Mouse (Mus musculus) midbrain, embryonic 14.5 days (tissue): ENCODE results near the gene Atp6v0d1. TPM values are rescaled to one million over a fixed set of nuclear protein-coding genes. Genes with fewer than 3 reads are reported as not detected.
"Not testable (repeated sequence)": the region's sequence is repeated elsewhere in the genome, so short reads cannot be mapped to it uniquely, and the experiment has no call there.

ENCODE experiments used
- ATAC-seq: fragments of 200-750 bp; cut with Nextera tagmentation; 2 replicates; pipeline ENCODE4 v1.8.0; 2017; ENCODE audit warnings: moderate number of reproducible peaks, moderate library complexity; ENCODE audit not compliant: low FRiP score, low TSS enrichment
- DNase-seq: peaks from one replicate; pipeline ENCODE4 v3.0.0-alpha.2; 2015
- H3K27ac ChIP-seq: fragments of 300-500 bp; sonication (generic); replicated peaks from 2 replicates; pipeline ENCODE4 v1.5.1; 2014; ENCODE audit warnings: mild to moderate bottlenecking, low read depth, low read length, moderate library complexity
- H3K27me3 ChIP-seq: fragments of 300-500 bp; sonication (generic); 2 replicates; pipeline ENCODE4 v1.6.1; 2014; ENCODE audit warnings: low read length, control low read depth, mixed read lengths; ENCODE audit not compliant: control insufficient read depth, insufficient read depth
- H3K36me3 ChIP-seq: fragments of 300-500 bp; sonication (generic); 2 replicates; pipeline ENCODE4 v1.6.1; 2014; ENCODE audit warnings: low read length, control low read depth; ENCODE audit not compliant: control insufficient read depth, insufficient read depth
- H3K4me1 ChIP-seq: fragments of 300-500 bp; sonication (generic); 2 replicates; pipeline ENCODE4 v1.6.1; 2014; ENCODE audit warnings: mild to moderate bottlenecking, antibody characterized with exemption, low read length, control low read depth; ENCODE audit not compliant: control insufficient read depth, insufficient read depth
- H3K4me2 ChIP-seq: fragments of 300-500 bp; sonication (generic); 2 replicates; pipeline ENCODE4 v1.6.1; 2014; ENCODE audit warnings: mild to moderate bottlenecking, low read length, moderate library complexity
- H3K4me3 ChIP-seq: fragments of 300-500 bp; sonication (generic); replicated peaks from 2 replicates; pipeline ENCODE4 v1.5.1; 2014; ENCODE audit warnings: low read depth, low read length
- H3K9ac ChIP-seq: fragments of 300-500 bp; sonication (generic); replicated peaks from 2 replicates; pipeline ENCODE4 v1.6.1; 2014; ENCODE audit warnings: mild to moderate bottlenecking, low read length, moderate library complexity
- H3K9me3 ChIP-seq: fragments of 300-500 bp; sonication (generic); 2 replicates; pipeline ENCODE4 v1.6.1; 2016; ENCODE audit warnings: low read length, control low read depth, mixed read lengths; ENCODE audit not compliant: control insufficient read depth
- WGBS: fragments of 180-500 bp; shearing (Covaris S2); extraction: QIAGEN DNeasy Blood & Tissue Kit; methylation state at CpG from one replicate; pipeline ENCODE4 v1.1.7; 2014; 5-methylcytosine and 5-hydroxymethylcytosine counted together
- polyA plus RNA-seq: library from polyadenylated mRNA; unstranded; fragments of >200 nt; fragmentation: Nextera tagmentation; extraction: Ambion mirVana; gene quantifications from 2 replicates; pipeline ENCODE4 v1.2.1, GENCODE M21; 2014

Atp6v0d1 gene
- polyA plus RNA-seq, 1 experiment from 2014 or later, result 227 TPM

- 86% methylated on average over 9 of the region's 9 CpGs for WGBS
- DNase-seq, ATAC-seq, H3K9me3 ChIP-seq, H3K27me3 ChIP-seq, H3K36me3 ChIP-seq: not testable (repeated sequence)
- Histone ChIP-seq H3K4me2 (peak overlapping the region; percentile 88), H3K4me1 (peaks cover 24% of the 10 kb centered on the region), H3K9ac (peak overlapping the region; percentile 91), H3K27ac (peak overlapping the region; percentile 87), H3K4me3 (peak overlapping the region; percentile 94)
Observed at GRCm38 (mm10) chr8:105564573-105565229, 1.1 kb downstream of the Atp6v0d1 start.

DNA sequence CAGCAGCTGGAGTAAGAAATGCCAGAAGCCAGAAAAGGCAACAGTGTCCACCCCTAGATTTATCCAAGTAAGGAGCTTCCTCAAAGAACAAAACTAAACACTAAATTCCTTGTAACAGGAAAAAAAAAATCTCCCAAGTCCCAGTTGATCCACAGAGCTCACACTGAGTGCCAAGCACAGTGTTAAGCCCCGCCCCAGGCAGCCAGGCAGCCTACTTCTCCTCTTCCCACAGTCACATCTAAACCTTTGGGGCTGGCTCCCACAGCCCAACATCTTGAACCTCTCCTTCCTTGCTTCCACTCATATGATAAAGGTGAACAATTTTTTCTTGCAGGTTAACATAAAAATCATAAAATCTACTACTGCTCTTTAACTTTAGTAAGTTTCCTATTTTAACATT is 2.0 kb downstream of the Atp6v0d1 start:
- Histone ChIP-seq H3K4me2 (no peak overlapping the region), H3K27ac (no peak overlapping the region), H3K4me1 (peaks cover 24% of the 10 kb centered on the region), H3K4me3 (no peak overlapping the region), H3K9me3 (no peaks in the 10 kb centered on the region), H3K36me3 (peaks cover 13% of the 10 kb centered on the region), H3K9ac (no peak overlapping the region), H3K27me3 (no peaks in the 10 kb centered on the region)
- no peak for ATAC-seq
- 90% methylated on average over 1 of the region's 1 CpGs for WGBS
- no peak for DNase-seq

DNA sequence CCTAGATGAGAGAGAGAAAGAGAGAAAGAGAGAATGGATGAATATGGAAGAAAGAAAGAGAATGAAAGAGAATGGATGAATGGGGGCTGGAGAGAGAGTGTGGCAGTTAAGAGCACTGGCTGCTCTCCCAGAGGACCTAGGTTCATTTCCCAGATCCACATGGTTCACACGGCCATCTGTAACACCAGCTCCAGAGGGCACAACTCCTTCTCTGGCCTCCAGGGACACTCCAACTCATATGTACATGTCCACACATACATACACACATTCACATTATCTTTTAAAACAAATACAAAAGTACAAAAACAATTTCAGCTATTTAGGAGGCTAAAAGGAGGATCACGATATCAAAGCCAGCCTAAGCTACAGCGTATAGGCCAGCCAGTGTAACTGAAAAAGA is 3.0 kb downstream of the Atp6v0d1 start:
- Histone ChIP-seq H3K9ac (no peak overlapping the region), H3K9me3 (no peaks in the 10 kb centered on the region), H3K27me3 (no peaks in the 10 kb centered on the region), H3K4me1 (peaks cover 24% of the 10 kb centered on the region), H3K4me2 (no peak overlapping the region), H3K27ac (no peak overlapping the region), H3K36me3 (peaks cover 13% of the 10 kb centered on the region), H3K4me3 (no peak overlapping the region)
- ATAC-seq, result no peak
- 83% methylated on average over 3 of the region's 3 CpGs for whole genome bisulfite sequencing
- no peak for DNase-seq

- H3K9me3 ChIP-seq, result no peaks in the 10 kb centered on the region
- 72% methylated on average over 3 of the region's 3 CpGs for WGBS
- H3K4me2 ChIP-seq, result no peak overlapping the region
- no peak overlapping the region for H3K4me3 ChIP-seq
- H3K27ac ChIP-seq, result no peak overlapping the region
- H3K9ac ChIP-seq, result no peak overlapping the region
- no peak for DNase-seq
- H3K4me1 ChIP-seq, result no peaks in the 10 kb centered on the region
- no peak for ATAC-seq
- H3K36me3 ChIP-seq, result peaks cover 10% of the 10 kb centered on the region
- no peaks in the 10 kb centered on the region for H3K27me3 ChIP-seq
Observed at GRCm38 (mm10) chr8:105555230-105555629, 10.6 kb downstream of the Atp6v0d1 start.

- H3K9ac ChIP-seq, result no peak overlapping the region
- no peak overlapping the region for H3K4me3 ChIP-seq
- H3K4me1 ChIP-seq, result no peaks in the 10 kb centered on the region
- H3K27ac ChIP-seq, result no peak overlapping the region
- no peak overlapping the region for H3K4me2 ChIP-seq
- ATAC-seq (no peak), DNase-seq (peak; percentile 75)
- peaks cover 2% of the 10 kb centered on the region for H3K36me3 ChIP-seq
- no peaks in the 10 kb centered on the region for H3K27me3 ChIP-seq
- no peaks in the 10 kb centered on the region for H3K9me3 ChIP-seq
Observed at GRCm38 (mm10) chr8:105554087-105554486, 11.8 kb downstream of the Atp6v0d1 start.

- Histone ChIP-seq H3K36me3 (no peaks in the 10 kb centered on the region), H3K27me3 (no peaks in the 10 kb centered on the region), H3K4me2 (no peak overlapping the region), H3K4me1 (no peaks in the 10 kb centered on the region), H3K27ac (no peak overlapping the region), H3K9ac (no peak overlapping the region), H3K9me3 (no peaks in the 10 kb centered on the region), H3K4me3 (no peak overlapping the region)
- ATAC-seq (no peak), DNase-seq (no peak)
- WGBS, result 82% methylated on average over 1 of the region's 1 CpGs
Observed at GRCm38 (mm10) chr8:105552824-105553223, 13.0 kb downstream of the Atp6v0d1 start.

- Histone ChIP-seq H3K9ac (no peak overlapping the region), H3K4me2 (no peak overlapping the region), H3K4me3 (no peak overlapping the region), H3K27ac (no peak overlapping the region), H3K4me1 (no peaks in the 10 kb centered on the region), H3K9me3 (no peaks in the 10 kb centered on the region), H3K36me3 (no peaks in the 10 kb centered on the region), H3K27me3 (no peaks in the 10 kb centered on the region)
- DNase-seq (no peak), ATAC-seq (no peak)
- WGBS, result 92% methylated on average over 2 of the region's 2 CpGs
Observed at GRCm38 (mm10) chr8:105552032-105552431, 13.8 kb downstream of the Atp6v0d1 start.

- H3K4me2 ChIP-seq, result no peak overlapping the region
- DNase-seq, result no peak
- no peaks in the 10 kb centered on the region for H3K4me1 ChIP-seq
- H3K36me3 ChIP-seq, result no peaks in the 10 kb centered on the region
- no peak overlapping the region for H3K27ac ChIP-seq
- ATAC-seq, result no peak
- H3K9me3 ChIP-seq, result no peaks in the 10 kb centered on the region
- WGBS, result 90% methylated on average over 2 of the region's 2 CpGs
- H3K4me3 ChIP-seq, result no peak overlapping the region
- no peaks in the 10 kb centered on the region for H3K27me3 ChIP-seq
- H3K9ac ChIP-seq, result no peak overlapping the region
Observed at GRCm38 (mm10) chr8:105550083-105550482, 15.8 kb downstream of the Atp6v0d1 start.

DNA sequence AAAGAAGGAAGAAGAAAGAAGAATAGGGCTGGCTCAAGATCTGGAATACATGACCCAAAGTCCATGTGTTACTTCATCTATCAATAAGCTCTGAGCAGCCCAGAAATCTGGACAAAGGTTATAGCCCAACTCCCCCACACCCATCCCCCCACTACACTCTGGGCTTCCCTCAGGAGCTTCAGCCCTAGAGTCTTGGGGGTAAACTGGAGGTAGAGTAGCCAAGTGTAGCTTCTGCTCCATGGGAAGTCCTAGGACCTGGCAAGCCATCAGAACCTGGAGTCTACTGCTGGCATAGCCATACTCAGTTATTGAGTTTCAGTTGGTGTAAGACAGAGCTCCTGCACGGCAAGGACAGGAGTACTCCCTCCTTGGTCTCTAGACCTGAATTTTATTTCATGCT is 16.3 kb downstream of the Atp6v0d1 start:
- no peak overlapping the region for H3K27ac ChIP-seq
- WGBS, result 90% methylated on average over 1 of the region's 1 CpGs
- DNase-seq (no peak), ATAC-seq (no peak)
- H3K36me3 ChIP-seq, result no peaks in the 10 kb centered on the region
- no peak overlapping the region for H3K9ac ChIP-seq
- H3K9me3 ChIP-seq, result no peaks in the 10 kb centered on the region
- H3K27me3 ChIP-seq, result no peaks in the 10 kb centered on the region
- no peak overlapping the region for H3K4me2 ChIP-seq
- H3K4me3 ChIP-seq, result no peak overlapping the region
- H3K4me1 ChIP-seq, result no peaks in the 10 kb centered on the region
